Mouse (Mus musculus): ENCODE measurements at regions not wholly inside any gene's neighbourhood (a gene's known extent, or its start where the extent isn't known, plus 50 kb on each side); places are given as distances from the start of the nearest gene placed in this dataset.

GRCm38 (mm10) chr1:90327237-90327636, 123.5 kb downstream of the Ackr3 start:
- H3K27me3 ChIP-seq (ENCODE audit: control insufficient read depth, insufficient read depth, low read length), result no peaks in the 10 kb centered on the region
- H3K36me3 ChIP-seq (ENCODE audit: control insufficient read depth, insufficient read depth, low read length), result no peaks in the 10 kb centered on the region
- no peak overlapping the region for H3K4me2 ChIP-seq (replicated peaks; ENCODE audit: low read depth, low read length)
- H3K4me3 ChIP-seq (ENCODE audit: low read length), result no peak overlapping the region
- 0 out of 2 replicates have a peak, but pooled peaks cover 8% of the 10 kb centered on the region for H3K4me1 ChIP-seq (ENCODE audit: control insufficient read depth, insufficient read depth, low read length)
- H3K9me3 ChIP-seq (ENCODE audit: control insufficient read depth, low read length), result no peaks in the 10 kb centered on the region
- WGBS, result 63% methylated on average over 6 of the region's 6 CpGs
- H3K27ac ChIP-seq (ENCODE audit: low read depth, low read length), result no peak overlapping the region
- H3K9ac ChIP-seq (ENCODE audit: low read depth, low read length), result no peak overlapping the region
- no peak for ATAC-seq (ENCODE audit: low FRiP score, low TSS enrichment)

GRCm38 (mm10) chr1:90332531-90332930, 128.8 kb downstream of the Ackr3 start:
- H3K27ac ChIP-seq (ENCODE audit: low read depth, low read length), result no peak overlapping the region
- H3K9me3 ChIP-seq (ENCODE audit: control insufficient read depth, low read length), result no peaks in the 10 kb centered on the region
- H3K9ac ChIP-seq (ENCODE audit: low read depth, low read length), result no peak overlapping the region
- H3K27me3 ChIP-seq (ENCODE audit: control insufficient read depth, insufficient read depth, low read length), result no peaks in the 10 kb centered on the region
- WGBS, result 82% methylated on average over 4 of the region's 4 CpGs
- no peak overlapping the region for H3K4me2 ChIP-seq (replicated peaks; ENCODE audit: low read depth, low read length)
- peaks cover 17% of the 10 kb centered on the region for H3K4me1 ChIP-seq (ENCODE audit: control insufficient read depth, insufficient read depth, low read length)
- H3K4me3 ChIP-seq (ENCODE audit: low read length), result no peak overlapping the region
- no peaks in the 10 kb centered on the region for H3K36me3 ChIP-seq (ENCODE audit: control insufficient read depth, insufficient read depth, low read length)
- ATAC-seq (ENCODE audit: low FRiP score, low TSS enrichment), result no peak

GRCm38 (mm10) chr1:90333676-90334430, 130.1 kb downstream of the Ackr3 start:
- no peak overlapping the region for H3K4me3 ChIP-seq (ENCODE audit: low read length)
- peak overlapping the region; percentile 43; the same call in 1 of the 2 replicates for H3K27ac ChIP-seq (ENCODE audit: low read depth, low read length)
- no peak overlapping the region for H3K4me2 ChIP-seq (replicated peaks; ENCODE audit: low read depth, low read length)
- no peak for ATAC-seq (ENCODE audit: low FRiP score, low TSS enrichment)
- H3K4me1 ChIP-seq (ENCODE audit: control insufficient read depth, insufficient read depth, low read length), result peaks cover 17% of the 10 kb centered on the region
- no peaks in the 10 kb centered on the region for H3K27me3 ChIP-seq (ENCODE audit: control insufficient read depth, insufficient read depth, low read length)
- WGBS, result 51% methylated on average over 6 of the region's 6 CpGs
- no peak overlapping the region for H3K9ac ChIP-seq (ENCODE audit: low read depth, low read length)
- no peaks in the 10 kb centered on the region for H3K9me3 ChIP-seq (ENCODE audit: control insufficient read depth, low read length)
- H3K36me3 ChIP-seq (ENCODE audit: control insufficient read depth, insufficient read depth, low read length), result no peaks in the 10 kb centered on the region

- Histone ChIP-seq H3K9me3 (ENCODE audit: control insufficient read depth, low read length) (no peaks in the 10 kb centered on the region), H3K4me2 (replicated peaks; ENCODE audit: low read depth, low read length) (no peak overlapping the region), H3K36me3 (ENCODE audit: control insufficient read depth, insufficient read depth, low read length) (no peaks in the 10 kb centered on the region), H3K4me3 (ENCODE audit: low read length) (no peak overlapping the region), H3K9ac (ENCODE audit: low read depth, low read length) (no peak overlapping the region), H3K27me3 (ENCODE audit: control insufficient read depth, insufficient read depth, low read length) (no peaks in the 10 kb centered on the region), H3K4me1 (ENCODE audit: control insufficient read depth, insufficient read depth, low read length) (peaks cover 17% of the 10 kb centered on the region), H3K27ac (ENCODE audit: low read depth, low read length) (peak overlapping the region; percentile 70)
- WGBS, result 36% methylated on average over 25 of the region's 25 CpGs
- peak; percentile 87 for ATAC-seq (ENCODE audit: low FRiP score, low TSS enrichment)
Observed at GRCm38 (mm10) chr1:90335001-90335747, 131.4 kb downstream of the Ackr3 start.

- Histone ChIP-seq H3K27me3 (ENCODE audit: control insufficient read depth, insufficient read depth, low read length) (no peaks in the 10 kb centered on the region), H3K9me3 (ENCODE audit: control insufficient read depth, low read length) (no peaks in the 10 kb centered on the region), H3K36me3 (ENCODE audit: control insufficient read depth, insufficient read depth, low read length) (no peaks in the 10 kb centered on the region), H3K4me3 (ENCODE audit: low read length) (no peak overlapping the region), H3K4me2 (replicated peaks; ENCODE audit: low read depth, low read length) (no peak overlapping the region), H3K9ac (ENCODE audit: low read depth, low read length) (no peak overlapping the region), H3K4me1 (ENCODE audit: control insufficient read depth, insufficient read depth, low read length) (peaks cover 23% of the 10 kb centered on the region), H3K27ac (ENCODE audit: low read depth, low read length) (no peak overlapping the region)
- ATAC-seq (ENCODE audit: low FRiP score, low TSS enrichment), result no peak
- WGBS, result 70% methylated on average over 12 of the region's 12 CpGs
Observed at GRCm38 (mm10) chr1:90337876-90338316, 134.1 kb downstream of the Ackr3 start.

- WGBS, result 7% methylated on average over 1 of the region's 1 CpGs
- H3K9ac ChIP-seq (ENCODE audit: low read depth, low read length), result no peak overlapping the region
- no peak for ATAC-seq (ENCODE audit: low FRiP score, low TSS enrichment)
- H3K27me3 ChIP-seq (ENCODE audit: control insufficient read depth, insufficient read depth, low read length), result no peaks in the 10 kb centered on the region
- no peaks in the 10 kb centered on the region for H3K36me3 ChIP-seq (ENCODE audit: control insufficient read depth, insufficient read depth, low read length)
- H3K9me3 ChIP-seq (ENCODE audit: control insufficient read depth, low read length), result no peaks in the 10 kb centered on the region
- no peak overlapping the region for H3K4me2 ChIP-seq (replicated peaks; ENCODE audit: low read depth, low read length)
- peaks cover 5% of the 10 kb centered on the region; the same call in 1 of the 2 replicates for H3K4me1 ChIP-seq (ENCODE audit: control insufficient read depth, insufficient read depth, low read length)
- no peak overlapping the region; the same call in 1 of the 2 replicates for H3K27ac ChIP-seq (ENCODE audit: low read depth, low read length)
- no peak overlapping the region for H3K4me3 ChIP-seq (ENCODE audit: low read length)
Observed at GRCm38 (mm10) chr1:90342346-90342745, 138.6 kb downstream of the Ackr3 start.

- Histone ChIP-seq H3K36me3 (ENCODE audit: control insufficient read depth, insufficient read depth, low read length) (no peaks in the 10 kb centered on the region), H3K4me3 (ENCODE audit: low read length) (no peak overlapping the region), H3K4me2 (replicated peaks; ENCODE audit: low read depth, low read length) (no peak overlapping the region), H3K9me3 (ENCODE audit: control insufficient read depth, low read length) (no peaks in the 10 kb centered on the region), H3K9ac (ENCODE audit: low read depth, low read length) (no peak overlapping the region), H3K27me3 (ENCODE audit: control insufficient read depth, insufficient read depth, low read length) (no peaks in the 10 kb centered on the region), H3K4me1 (ENCODE audit: control insufficient read depth, insufficient read depth, low read length) (peaks cover 5% of the 10 kb centered on the region; the same call in 1 of the 2 replicates), H3K27ac (ENCODE audit: low read depth, low read length) (no peak overlapping the region)
- 40% methylated on average over 2 of the region's 2 CpGs for WGBS
- ATAC-seq (ENCODE audit: low FRiP score, low TSS enrichment), result no peak
Observed at GRCm38 (mm10) chr1:90343492-90343891, 139.7 kb downstream of the Ackr3 start.

GRCm38 (mm10) chr1:90347032-90347431, 143.3 kb downstream of the Ackr3 start:
- Histone ChIP-seq H3K27me3 (ENCODE audit: control insufficient read depth, insufficient read depth, low read length) (no peaks in the 10 kb centered on the region), H3K9ac (ENCODE audit: low read depth, low read length) (no peak overlapping the region), H3K27ac (ENCODE audit: low read depth, low read length) (no peak overlapping the region), H3K4me2 (replicated peaks; ENCODE audit: low read depth, low read length) (no peak overlapping the region), H3K4me3 (ENCODE audit: low read length) (no peak overlapping the region), H3K9me3 (ENCODE audit: control insufficient read depth, low read length) (no peaks in the 10 kb centered on the region), H3K4me1 (ENCODE audit: control insufficient read depth, insufficient read depth, low read length) (peaks cover 4% of the 10 kb centered on the region; the same call in 1 of the 2 replicates), H3K36me3 (ENCODE audit: control insufficient read depth, insufficient read depth, low read length) (no peaks in the 10 kb centered on the region)
- 64% methylated on average over 6 of the region's 6 CpGs for WGBS
- no peak for ATAC-seq (ENCODE audit: low FRiP score, low TSS enrichment)

- no peaks in the 10 kb centered on the region for H3K9me3 ChIP-seq (ENCODE audit: control insufficient read depth, low read length)
- no peak overlapping the region for H3K4me2 ChIP-seq (replicated peaks; ENCODE audit: low read depth, low read length)
- H3K9ac ChIP-seq (ENCODE audit: low read depth, low read length), result no peak overlapping the region
- no peak overlapping the region for H3K4me3 ChIP-seq (ENCODE audit: low read length)
- H3K27me3 ChIP-seq (ENCODE audit: control insufficient read depth, insufficient read depth, low read length), result no peaks in the 10 kb centered on the region
- H3K4me1 ChIP-seq (ENCODE audit: control insufficient read depth, insufficient read depth, low read length), result peaks cover 3% of the 10 kb centered on the region; the same call in 1 of the 2 replicates
- 52% methylated on average over 6 of the region's 6 CpGs for whole genome bisulfite sequencing
- ATAC-seq (ENCODE audit: low FRiP score, low TSS enrichment), result no peak
- no peaks in the 10 kb centered on the region for H3K36me3 ChIP-seq (ENCODE audit: control insufficient read depth, insufficient read depth, low read length)
- H3K27ac ChIP-seq (ENCODE audit: low read depth, low read length), result no peak overlapping the region
Observed at GRCm38 (mm10) chr1:90349611-90350010, 145.8 kb downstream of the Ackr3 start.
